Mouse (Mus musculus) embryonic facial prominence, embryonic 13.5 days (tissue): Measurements from ENCODE around the gene Cbx5. TPM values are rescaled to one million over a fixed set of nuclear protein-coding genes. Genes with fewer than 3 reads are reported as not detected.
"Not testable (repeated sequence)": the region's sequence is repeated elsewhere in the genome, so short reads cannot be mapped to it uniquely, and the experiment has no call there.

Experiments
- ATAC-seq: fragments of 200-750 bp; cut with Nextera tagmentation; 2 replicates; pipeline ENCODE4 v1.8.0; 2017; ENCODE audit warnings: low read depth; ENCODE audit not compliant: insufficient number of reproducible peaks, insufficient read depth, low FRiP score, low TSS enrichment
- H3K27ac ChIP-seq: fragments of 300-500 bp; sonication (generic); 2 replicates; pipeline ENCODE4 v1.5.1; 2015; ENCODE audit warnings: moderate library complexity, mild to moderate bottlenecking, inconsistent platforms
- H3K27me3 ChIP-seq: fragments of 300-500 bp; sonication (generic); 2 replicates; pipeline ENCODE4 v1.6.1; 2015; ENCODE audit warnings: mild to moderate bottlenecking, inconsistent platforms
- H3K36me3 ChIP-seq: fragments of 300-500 bp; sonication (generic); 2 replicates; pipeline ENCODE4 v1.6.1; 2015; ENCODE audit warnings: mild to moderate bottlenecking, inconsistent platforms
- H3K4me1 ChIP-seq: fragments of 300-500 bp; sonication (generic); 2 replicates; pipeline ENCODE4 v1.6.1; 2015; ENCODE audit warnings: inconsistent platforms
- H3K4me2 ChIP-seq: fragments of 300-500 bp; sonication (generic); 2 replicates; pipeline ENCODE4 v1.6.1; 2015; ENCODE audit warnings: moderate library complexity, mild to moderate bottlenecking, inconsistent platforms
- H3K4me3 ChIP-seq: fragments of 300-500 bp; sonication (generic); 2 replicates; pipeline ENCODE4 v1.5.1; 2015; ENCODE audit warnings: mild to moderate bottlenecking, inconsistent platforms
- H3K9ac ChIP-seq: fragments of 300-500 bp; sonication (generic); 2 replicates; pipeline ENCODE4 v1.6.1; 2015; ENCODE audit warnings: mild to moderate bottlenecking, inconsistent platforms
- H3K9me3 ChIP-seq: fragments of 300-500 bp; sonication (generic); 2 replicates; pipeline ENCODE4 v1.6.1; 2016; ENCODE audit warnings: inconsistent platforms
- WGBS: fragments of 180-500 bp; shearing (Covaris S2); methylation state at CpG from one replicate; pipeline ENCODE4 v1.1.7; 2015; ENCODE audit warnings: mixed read lengths; 5-methylcytosine and 5-hydroxymethylcytosine counted together
- polyA plus RNA-seq: library from polyadenylated mRNA; unstranded; fragments of >200 nt; fragmentation: Nextera tagmentation; extraction: Ambion mirVana; gene quantifications from 2 replicates; pipeline ENCODE4 v1.2.1, GENCODE M21; 2015

The Cbx5 gene
- polyA plus RNA-seq, 1 experiment from 2014 or later, result 137 TPM

DNA sequence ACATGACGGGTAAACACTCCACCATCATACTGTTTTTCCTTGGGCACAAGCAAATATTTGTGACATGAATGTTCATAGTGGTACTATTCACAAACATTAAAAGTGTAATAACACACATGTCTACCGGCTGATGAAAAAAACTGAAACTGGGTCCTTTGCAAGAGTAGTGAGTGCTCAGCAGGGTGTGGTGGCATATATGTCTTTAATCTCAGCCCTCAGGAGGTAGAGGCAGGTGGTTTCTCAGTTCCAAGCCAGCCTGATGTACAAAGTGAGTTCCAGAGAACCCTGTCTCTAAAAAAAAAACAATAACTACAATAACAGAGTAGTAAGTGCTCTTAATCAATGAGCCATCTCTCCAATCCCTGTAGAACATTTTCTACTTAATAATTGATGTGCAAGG lies 25.2 kb upstream of the Cbx5 start:
- H3K4me1 ChIP-seq, result peaks cover 4% of the 10 kb centered on the region; the same call in 1 of the 2 replicates
- H3K4me3 ChIP-seq, result no peak overlapping the region
- no peak overlapping the region for H3K27ac ChIP-seq
- no peaks in the 10 kb centered on the region for H3K27me3 ChIP-seq
- no peaks in the 10 kb centered on the region for H3K36me3 ChIP-seq
- H3K9me3 ChIP-seq, result no peaks in the 10 kb centered on the region
- H3K9ac ChIP-seq, result no peak overlapping the region
- ATAC-seq, result no peak
- 84% methylated on average over 2 of the region's 2 CpGs for WGBS
- no peak overlapping the region for H3K4me2 ChIP-seq

DNA sequence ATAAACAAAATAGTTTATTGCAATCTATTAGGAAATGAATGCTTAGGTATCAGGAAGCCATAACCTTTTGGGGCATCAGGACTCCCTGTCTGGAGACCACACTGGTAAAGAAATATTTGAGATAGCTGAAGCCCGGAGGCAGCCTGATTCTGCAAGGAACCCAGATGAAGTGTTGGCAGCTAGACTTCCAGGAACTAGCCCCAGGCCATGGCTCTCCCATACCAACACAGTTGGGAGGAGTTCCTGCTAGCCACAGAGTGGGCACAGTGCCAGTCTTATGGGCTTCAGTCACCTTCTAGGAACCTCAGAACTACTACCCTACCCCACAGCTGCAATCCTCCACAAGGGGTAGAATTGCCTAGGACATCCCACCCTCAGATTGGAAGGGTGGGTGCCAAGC lies 20.4 kb upstream of the Cbx5 start:
- H3K9me3 ChIP-seq, result no peaks in the 10 kb centered on the region
- 31% methylated on average over 1 of the region's 1 CpGs for WGBS
- H3K4me3 ChIP-seq, result no peak overlapping the region
- peaks cover 22% of the 10 kb centered on the region for H3K4me1 ChIP-seq
- H3K4me2 ChIP-seq, result no peak overlapping the region
- no peak for ATAC-seq
- H3K36me3 ChIP-seq, result no peaks in the 10 kb centered on the region
- H3K27ac ChIP-seq, result no peak overlapping the region
- H3K9ac ChIP-seq, result no peak overlapping the region
- peaks cover 5% of the 10 kb centered on the region; the same call in 1 of the 2 replicates for H3K27me3 ChIP-seq

DNA sequence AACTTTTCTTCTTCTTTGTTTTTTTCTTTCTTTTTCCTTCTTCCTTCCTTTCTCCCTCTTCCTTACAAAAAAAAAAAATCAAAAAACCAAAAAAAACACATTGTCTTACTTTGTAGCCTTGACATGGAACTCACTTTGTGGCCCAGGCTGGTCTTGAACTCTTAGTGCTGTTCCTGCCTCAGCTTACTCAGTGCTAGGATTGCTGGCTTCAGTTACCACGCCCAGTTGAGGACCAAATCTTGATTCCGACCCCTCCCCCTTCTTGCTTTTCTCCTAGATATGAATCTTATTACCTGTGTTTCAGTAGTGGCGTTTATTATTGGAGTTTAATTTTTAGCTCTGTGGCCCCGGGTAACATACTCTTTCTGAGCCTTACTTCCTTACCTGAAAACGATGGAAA lies 19.5 kb upstream of the Cbx5 start:
- WGBS, result 84% methylated on average over 5 of the region's 5 CpGs
- no peak overlapping the region for H3K4me2 ChIP-seq
- no peak overlapping the region for H3K4me3 ChIP-seq
- H3K4me1 ChIP-seq, result peaks cover 30% of the 10 kb centered on the region
- no peaks in the 10 kb centered on the region for H3K9me3 ChIP-seq
- ATAC-seq, result no peak
- H3K27ac ChIP-seq, result no peak overlapping the region
- no peak overlapping the region for H3K9ac ChIP-seq
- H3K36me3 ChIP-seq, result no peaks in the 10 kb centered on the region
- peaks cover 5% of the 10 kb centered on the region; the same call in 1 of the 2 replicates for H3K27me3 ChIP-seq

GRCm38 (mm10) chr15:103257790-103258728 lies 18.4 kb upstream of the Cbx5 start, which contains the start of gene Nfe2:
Gene Nfe2, minus strand, starts transcription at chr15:103258403.
- H3K9ac ChIP-seq, result peak within 1 kb of the TSS; percentile 51; the same call in 1 of the 2 replicates
- no peaks in the 10 kb centered on the region for H3K9me3 ChIP-seq
- WGBS, result 15% methylated on average over 15 of the region's 15 CpGs
- peaks cover 30% of the 10 kb centered on the region for H3K4me1 ChIP-seq
- no peak for ATAC-seq
- H3K27ac ChIP-seq, result no peak within 1 kb of the TSS
- peak within 1 kb of the TSS; percentile 48 for H3K4me2 ChIP-seq
- H3K4me3 ChIP-seq, result peak within 1 kb of the TSS; percentile 6; the same call in 1 of the 2 replicates
- H3K36me3 ChIP-seq, result no peaks in the 10 kb centered on the region
- H3K27me3 ChIP-seq, result peaks cover 5% of the 10 kb centered on the region; the same call in 1 of the 2 replicates

DNA sequence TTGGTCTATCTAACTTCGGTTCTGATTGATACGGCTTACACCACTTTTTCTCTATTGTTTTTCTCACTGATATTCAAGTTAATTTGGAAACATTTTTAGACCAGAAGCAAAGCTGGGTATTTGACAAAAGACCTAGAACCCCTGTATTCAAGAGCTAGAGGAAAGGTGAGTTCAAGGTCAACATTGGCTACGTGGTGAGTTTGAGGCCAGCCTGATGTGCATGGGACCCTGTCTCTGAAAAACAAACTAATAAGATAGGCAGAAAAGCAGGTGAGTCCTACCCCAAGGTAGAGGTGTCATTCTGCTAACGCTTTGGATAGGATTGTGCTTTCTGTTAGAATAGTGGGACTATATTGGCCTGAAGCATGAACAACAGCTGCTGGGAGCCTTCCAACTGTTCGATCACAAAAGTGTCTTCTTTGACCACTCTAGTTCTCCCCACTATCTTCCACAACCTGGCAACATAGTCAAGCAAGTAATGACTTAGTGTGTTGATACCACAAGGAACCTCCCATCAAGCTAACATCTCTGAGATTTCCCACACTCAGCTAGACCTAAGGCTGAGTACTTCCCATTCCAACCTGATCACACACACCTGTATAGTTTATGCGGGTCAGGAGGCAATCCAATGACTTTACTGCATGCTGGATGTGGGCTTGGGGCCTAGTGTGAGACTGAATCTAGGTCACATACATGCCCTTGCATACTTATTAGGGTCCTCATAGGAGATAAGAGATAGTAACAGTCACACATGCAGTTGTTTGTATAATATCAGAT lies 16.8 kb upstream of the Cbx5 start:
- 93% methylated on average over 6 of the region's 6 CpGs for WGBS
- no peaks in the 10 kb centered on the region for H3K9me3 ChIP-seq
- H3K4me1 ChIP-seq, result peaks cover 30% of the 10 kb centered on the region
- H3K27me3 ChIP-seq, result peaks cover 5% of the 10 kb centered on the region; the same call in 1 of the 2 replicates
- H3K36me3 ChIP-seq, result no peaks in the 10 kb centered on the region
- no peak overlapping the region for H3K9ac ChIP-seq
- no peak overlapping the region for H3K4me2 ChIP-seq
- H3K4me3 ChIP-seq, result no peak overlapping the region
- ATAC-seq, result no peak
- no peak overlapping the region for H3K27ac ChIP-seq

GRCm38 (mm10) chr15:103255169-103255568 lies 15.6 kb upstream of the Cbx5 start:
- Histone ChIP-seq H3K4me3 (peak overlapping the region; percentile 48), H3K36me3 (no peaks in the 10 kb centered on the region), H3K27ac (no peak overlapping the region), H3K9ac (peak overlapping the region; percentile 78), H3K27me3 (peaks cover 5% of the 10 kb centered on the region; the same call in 1 of the 2 replicates), H3K4me2 (peak overlapping the region; percentile 91), H3K4me1 (peaks cover 29% of the 10 kb centered on the region), H3K9me3 (no peaks in the 10 kb centered on the region)
- peak; percentile 56; the same call in 1 of the 2 replicates for ATAC-seq
- WGBS, result under 1% methylated on average over 25 of the region's 25 CpGs

DNA sequence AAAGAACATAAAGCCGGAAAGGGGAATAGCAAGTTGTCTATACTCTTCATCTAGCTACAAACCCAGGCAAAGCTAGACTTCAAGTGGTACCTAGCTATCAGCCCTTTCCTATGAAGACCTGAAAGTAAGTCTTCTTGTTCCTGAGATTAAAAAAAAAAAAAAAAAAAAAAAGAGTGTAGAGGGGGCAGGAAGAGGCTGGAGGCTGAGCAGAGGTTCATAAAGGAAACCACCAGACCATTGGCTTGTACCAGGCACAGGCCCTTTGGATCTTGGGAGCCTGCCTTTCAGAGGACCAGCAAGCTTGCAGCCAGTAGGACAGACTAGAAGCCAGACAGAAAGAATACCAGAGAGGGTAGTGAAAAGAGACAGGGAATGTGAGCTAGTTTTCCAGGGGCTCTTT lies 13.7 kb upstream of the Cbx5 start:
- Histone ChIP-seq H3K27ac (no peak overlapping the region), H3K4me2 (no peak overlapping the region), H3K9ac (no peak overlapping the region), H3K4me3 (no peak overlapping the region), H3K27me3 (peaks cover 3% of the 10 kb centered on the region; the same call in 1 of the 2 replicates), H3K4me1 (peaks cover 20% of the 10 kb centered on the region), H3K9me3 (no peaks in the 10 kb centered on the region), H3K36me3 (peaks cover 9% of the 10 kb centered on the region)
- 91% methylated on average over 1 of the region's 1 CpGs for WGBS
- ATAC-seq, result no peak

- no peak for ATAC-seq
- WGBS, result 71% methylated on average over 3 of the region's 3 CpGs
- Histone ChIP-seq H3K4me2 (no peak overlapping the region), H3K4me1 (peaks cover 14% of the 10 kb centered on the region), H3K36me3 (peaks cover 16% of the 10 kb centered on the region), H3K9me3 (no peaks in the 10 kb centered on the region), H3K27me3 (no peaks in the 10 kb centered on the region), H3K27ac (no peak overlapping the region), H3K4me3 (no peak overlapping the region), H3K9ac (no peak overlapping the region)
Measured at GRCm38 (mm10) chr15:103252660-103253059, 13.0 kb upstream of the Cbx5 start.

GRCm38 (mm10) chr15:103251595-103251994 lies 12.0 kb upstream of the Cbx5 start:
- Histone ChIP-seq H3K4me3 (no peak overlapping the region), H3K27me3 (no peaks in the 10 kb centered on the region), H3K4me2 (no peak overlapping the region), H3K36me3 (peaks cover 27% of the 10 kb centered on the region), H3K27ac (no peak overlapping the region), H3K4me1 (peaks cover 13% of the 10 kb centered on the region), H3K9me3 (no peaks in the 10 kb centered on the region), H3K9ac (no peak overlapping the region)
- no peak for ATAC-seq
- 68% methylated on average over 1 of the region's 1 CpGs for WGBS

DNA sequence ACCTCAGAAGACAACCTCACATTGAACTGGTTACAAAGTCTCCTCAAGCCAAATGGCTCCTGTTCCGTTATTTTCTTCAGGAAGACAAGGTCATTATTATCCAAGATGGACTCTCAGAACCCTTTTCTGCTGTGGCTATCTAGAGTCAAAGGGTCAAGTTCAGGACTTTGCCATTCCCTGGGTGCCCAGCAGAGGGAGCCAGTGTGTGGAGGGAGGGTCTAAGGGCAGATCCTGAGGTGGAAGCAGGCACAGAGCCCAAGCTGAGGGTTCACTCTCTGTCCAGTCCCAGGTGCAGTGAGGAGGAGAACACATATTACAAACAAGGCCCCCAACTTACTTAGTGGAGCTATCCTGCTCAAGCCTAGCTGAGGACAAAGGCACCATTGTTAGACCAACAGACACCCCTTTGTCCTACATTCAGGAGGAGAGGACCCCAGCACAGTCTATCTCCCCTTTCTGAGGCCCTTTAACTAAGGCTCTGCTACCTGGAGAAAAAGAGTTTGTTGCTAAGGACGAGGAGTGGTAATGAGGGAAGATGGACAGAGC lies 10.7 kb upstream of the Cbx5 start:
- Histone ChIP-seq H3K9me3 (no peaks in the 10 kb centered on the region), H3K36me3 (peaks cover 38% of the 10 kb centered on the region), H3K4me2 (no peak overlapping the region), H3K4me3 (no peak overlapping the region), H3K27me3 (no peaks in the 10 kb centered on the region), H3K27ac (peak overlapping the region; percentile 24), H3K9ac (no peak overlapping the region), H3K4me1 (peaks cover 14% of the 10 kb centered on the region)
- 14% methylated on average over 2 of the region's 2 CpGs for WGBS
- ATAC-seq, result no peak

GRCm38 (mm10) chr15:103249511-103249910 lies 9.9 kb upstream of the Cbx5 start:
- WGBS, result 79% methylated on average over 6 of the region's 6 CpGs
- H3K4me3 ChIP-seq, H3K9ac ChIP-seq, H3K4me1 ChIP-seq, H3K4me2 ChIP-seq, H3K27me3 ChIP-seq, H3K9me3 ChIP-seq, ATAC-seq, H3K27ac ChIP-seq: not testable (repeated sequence)
- peaks cover 44% of the 10 kb centered on the region for H3K36me3 ChIP-seq
